Mouse (Mus musculus) forebrain, embryonic 16.5 days (tissue): ENCODE data around the gene Inafm2. TPM values are rescaled to one million over a fixed set of nuclear protein-coding genes. Genes with fewer than 3 reads are reported as not detected.

ENCODE experiments used
- ATAC-seq: fragments of 200-750 bp; cut with Nextera tagmentation; 2 replicates; pipeline ENCODE4 v1.8.0; 2017; ENCODE audit warnings: mild to moderate bottlenecking, moderate library complexity
- H3K27ac ChIP-seq: fragments of 300-500 bp; sonication (generic); 2 replicates; pipeline ENCODE4 v1.5.1; 2014; ENCODE audit warnings: low read length, control low read depth
- H3K27me3 ChIP-seq: fragments of 300-500 bp; sonication (generic); replicated peaks from 2 replicates; pipeline ENCODE4 v1.6.1; 2014; ENCODE audit warnings: low read length; ENCODE audit not compliant: control insufficient read depth, insufficient read depth
- H3K36me3 ChIP-seq: fragments of 300-500 bp; sonication (generic); 2 replicates; pipeline ENCODE4 v1.6.1; 2014; ENCODE audit not compliant: control insufficient read depth, insufficient read depth
- H3K4me1 ChIP-seq: fragments of 300-500 bp; sonication (generic); replicated peaks from 2 replicates; pipeline ENCODE4 v1.6.1; 2014; ENCODE audit warnings: low read length; ENCODE audit not compliant: control insufficient read depth, insufficient read depth
- H3K4me2 ChIP-seq: fragments of 300-500 bp; sonication (generic); 2 replicates; pipeline ENCODE4 v1.6.1; 2014; ENCODE audit warnings: mild to moderate bottlenecking, low read length, control low read depth
- H3K4me3 ChIP-seq: fragments of 300-500 bp; sonication (generic); replicated peaks from 2 replicates; pipeline ENCODE4 v1.5.1; 2014; ENCODE audit warnings: mild to moderate bottlenecking, low read length, control low read depth
- H3K9ac ChIP-seq: fragments of 300-500 bp; sonication (generic); replicated peaks from 2 replicates; pipeline ENCODE4 v1.6.1; 2014; ENCODE audit warnings: low read depth, low read length, control low read depth
- H3K9me3 ChIP-seq: fragments of 300-500 bp; sonication (generic); 2 replicates; pipeline ENCODE4 v1.6.1; 2016; ENCODE audit warnings: low read length; ENCODE audit not compliant: control insufficient read depth
- WGBS: fragments of 180-500 bp; shearing (Covaris S2); extraction: QIAGEN DNeasy Blood & Tissue Kit; methylation state at CpG from one replicate; pipeline ENCODE4 v1.1.7; 2014; 5-methylcytosine and 5-hydroxymethylcytosine counted together
- polyA plus RNA-seq: library from polyadenylated mRNA; unstranded; fragments of >200 nt; fragmentation: Nextera tagmentation; extraction: Ambion mirVana; gene quantifications from 2 replicates; pipeline ENCODE4 v1.2.1, GENCODE M21; 2015

The Inafm2 gene
- polyA plus RNA-seq, 1 experiment from 2014 or later, result 24.4 TPM

DNA sequence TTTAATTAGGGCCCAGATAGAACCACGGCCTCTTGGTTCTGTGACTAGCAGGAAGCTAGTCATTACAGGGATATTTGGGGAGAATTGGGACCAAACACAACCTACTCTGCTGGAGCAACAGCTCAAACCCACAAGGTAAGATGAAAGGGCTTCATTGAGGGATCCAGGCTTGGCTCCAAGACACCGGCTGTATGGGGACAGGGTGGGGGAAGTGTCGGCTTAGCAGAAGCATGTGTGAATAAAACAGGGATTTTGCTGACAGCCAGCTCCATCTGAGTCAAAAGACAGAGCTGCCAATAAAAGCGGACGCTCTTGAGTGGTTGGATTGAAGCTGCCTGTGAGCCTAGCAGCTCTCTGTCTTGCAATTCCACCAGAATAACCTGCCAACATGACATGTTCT, 12.2 kb upstream of the Inafm2 start:
- Histone ChIP-seq H3K36me3 (no peaks in the 10 kb centered on the region), H3K9ac (no peak overlapping the region), H3K27ac (peak overlapping the region; percentile 31), H3K27me3 (no peaks in the 10 kb centered on the region), H3K9me3 (no peaks in the 10 kb centered on the region), H3K4me2 (no peak overlapping the region), H3K4me3 (no peak overlapping the region), H3K4me1 (peaks cover 20% of the 10 kb centered on the region)
- ATAC-seq, result peak; percentile 84
- WGBS, result 21% methylated on average over 5 of the region's 5 CpGs

DNA sequence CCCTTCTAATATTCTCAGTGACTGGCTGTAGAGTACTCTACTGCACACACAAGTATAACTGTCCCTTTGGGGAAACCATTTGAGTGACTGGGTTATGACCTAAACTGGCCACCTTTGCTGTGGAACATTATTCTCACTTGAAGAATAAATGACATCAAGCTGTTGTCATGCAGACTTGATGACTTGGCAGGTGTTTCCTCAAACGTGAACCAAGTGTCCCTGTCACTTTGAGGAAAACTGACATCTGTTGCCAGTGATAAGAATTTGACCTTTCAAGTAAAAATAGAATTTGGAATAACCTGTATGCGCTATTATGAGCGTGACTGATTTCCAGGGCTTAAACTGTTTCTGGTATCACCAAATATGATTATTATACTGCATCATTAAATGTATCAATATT, 5.2 kb upstream of the Inafm2 start:
- WGBS, result 70% methylated on average over 3 of the region's 3 CpGs
- Histone ChIP-seq H3K27me3 (0 out of 2 replicates have a peak, but pooled peaks cover 7% of the 10 kb centered on the region), H3K4me3 (no peak overlapping the region), H3K9me3 (no peaks in the 10 kb centered on the region), H3K36me3 (no peaks in the 10 kb centered on the region), H3K9ac (no peak overlapping the region), H3K4me2 (no peak overlapping the region), H3K4me1 (peaks cover 7% of the 10 kb centered on the region), H3K27ac (no peak overlapping the region)
- ATAC-seq, result no peak

DNA sequence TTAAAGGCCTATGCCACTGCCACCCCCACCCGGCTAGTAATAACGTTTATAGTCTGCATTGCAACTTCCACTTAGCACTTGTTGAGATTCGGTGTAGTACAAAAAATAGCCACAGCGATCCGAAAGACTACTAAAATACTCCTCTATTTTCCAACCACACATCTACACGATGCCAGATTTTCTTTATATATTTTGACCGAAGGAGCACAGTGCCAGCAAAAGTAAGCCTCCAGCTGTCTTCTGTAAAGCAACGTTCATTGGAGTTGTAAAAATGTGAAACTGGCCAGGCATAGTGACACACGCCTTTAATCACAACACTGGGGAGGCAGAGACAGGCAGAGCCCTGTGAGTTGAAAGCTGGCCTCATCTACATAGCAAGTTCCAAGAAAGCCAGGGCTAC, 4.4 kb upstream of the Inafm2 start:
- Histone ChIP-seq H3K36me3 (no peaks in the 10 kb centered on the region), H3K9me3 (no peaks in the 10 kb centered on the region), H3K4me1 (peaks cover 7% of the 10 kb centered on the region), H3K4me2 (no peak overlapping the region), H3K27me3 (0 out of 2 replicates have a peak, but pooled peaks cover 7% of the 10 kb centered on the region), H3K4me3 (no peak overlapping the region), H3K9ac (no peak overlapping the region), H3K27ac (no peak overlapping the region)
- WGBS, result 66% methylated on average over 9 of the region's 9 CpGs
- no peak for ATAC-seq

DNA sequence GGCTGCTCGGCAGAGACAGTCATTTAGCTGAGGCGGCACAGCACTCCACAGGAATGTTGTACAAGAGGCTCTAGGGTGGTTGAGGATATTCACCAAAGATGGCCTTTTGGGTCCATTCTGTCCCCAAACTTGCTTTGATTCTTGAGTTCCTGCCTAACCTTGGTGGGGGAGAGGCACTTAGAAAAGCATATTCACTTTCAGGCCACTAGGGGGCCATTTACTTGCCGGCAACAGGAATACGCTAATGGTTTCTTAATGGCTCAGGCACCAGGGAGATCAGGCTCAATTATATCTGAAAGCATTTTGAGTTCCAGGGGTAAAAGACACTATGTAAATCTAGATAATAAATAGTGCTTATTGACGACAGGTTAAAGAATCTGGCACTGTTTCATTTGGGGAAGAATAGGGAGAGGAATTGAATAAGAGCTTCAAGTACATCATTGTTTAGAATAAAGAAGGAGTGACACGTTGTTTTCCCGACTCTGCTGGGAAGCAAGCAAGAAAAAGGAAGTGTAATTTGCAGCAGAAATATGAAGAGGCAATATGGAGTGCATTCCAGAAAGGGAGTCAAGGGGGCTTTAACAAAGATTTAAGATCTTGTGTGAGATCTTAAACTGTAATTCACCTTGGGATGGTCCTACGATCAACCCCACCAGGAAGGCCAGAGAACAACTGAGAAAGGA, 2.2 kb upstream of the Inafm2 start:
- H3K27ac ChIP-seq, result no peak overlapping the region
- no peak for ATAC-seq
- whole genome bisulfite sequencing, result 20% methylated on average over 8 of the region's 8 CpGs

DNA sequence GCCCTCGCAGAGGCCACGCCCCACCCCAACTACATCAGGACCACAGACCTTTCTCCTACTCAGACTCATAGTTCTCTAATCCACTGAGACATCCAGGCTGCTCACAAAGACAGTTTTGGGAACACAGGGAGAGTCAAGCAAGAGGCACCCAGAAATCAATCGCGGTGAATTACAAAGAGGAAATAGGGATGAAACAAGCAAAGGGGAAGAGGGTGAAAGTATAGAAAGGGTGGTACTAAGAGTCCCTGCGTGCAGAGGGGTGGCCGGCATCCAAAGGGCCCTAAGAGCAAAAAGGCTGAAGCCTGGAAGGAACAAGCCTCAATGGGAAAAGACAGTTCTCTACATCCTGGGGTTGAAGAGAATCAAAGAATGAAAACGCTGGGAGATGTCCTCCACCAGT, 937 bp upstream of the Inafm2 start:
- Histone ChIP-seq H3K27me3 (0 out of 2 replicates have a peak, but pooled peaks cover 7% of the 10 kb centered on the region), H3K9me3 (no peaks in the 10 kb centered on the region), H3K36me3 (no peaks in the 10 kb centered on the region), H3K9ac (no peak overlapping the region), H3K4me2 (peak overlapping the region; percentile 78), H3K27ac (no peak overlapping the region), H3K4me3 (peak overlapping the region; percentile 82; the same call in 1 of the 2 replicates), H3K4me1 (peaks cover 28% of the 10 kb centered on the region)
- WGBS, result 8% methylated on average over 7 of the region's 7 CpGs
- ATAC-seq, result no peak

More for the DNA sequence above, 2.2 kb upstream of the Inafm2 start:
- H3K4me3 ChIP-seq, result no peak overlapping the region
- H3K9ac ChIP-seq, result no peak overlapping the region
- 0 out of 2 replicates have a peak, but pooled peaks cover 7% of the 10 kb centered on the region for H3K27me3 ChIP-seq
- H3K4me1 ChIP-seq, result peaks cover 21% of the 10 kb centered on the region
- H3K4me2 ChIP-seq, result no peak overlapping the region
- no peaks in the 10 kb centered on the region for H3K9me3 ChIP-seq
- no peaks in the 10 kb centered on the region for H3K36me3 ChIP-seq

DNA sequence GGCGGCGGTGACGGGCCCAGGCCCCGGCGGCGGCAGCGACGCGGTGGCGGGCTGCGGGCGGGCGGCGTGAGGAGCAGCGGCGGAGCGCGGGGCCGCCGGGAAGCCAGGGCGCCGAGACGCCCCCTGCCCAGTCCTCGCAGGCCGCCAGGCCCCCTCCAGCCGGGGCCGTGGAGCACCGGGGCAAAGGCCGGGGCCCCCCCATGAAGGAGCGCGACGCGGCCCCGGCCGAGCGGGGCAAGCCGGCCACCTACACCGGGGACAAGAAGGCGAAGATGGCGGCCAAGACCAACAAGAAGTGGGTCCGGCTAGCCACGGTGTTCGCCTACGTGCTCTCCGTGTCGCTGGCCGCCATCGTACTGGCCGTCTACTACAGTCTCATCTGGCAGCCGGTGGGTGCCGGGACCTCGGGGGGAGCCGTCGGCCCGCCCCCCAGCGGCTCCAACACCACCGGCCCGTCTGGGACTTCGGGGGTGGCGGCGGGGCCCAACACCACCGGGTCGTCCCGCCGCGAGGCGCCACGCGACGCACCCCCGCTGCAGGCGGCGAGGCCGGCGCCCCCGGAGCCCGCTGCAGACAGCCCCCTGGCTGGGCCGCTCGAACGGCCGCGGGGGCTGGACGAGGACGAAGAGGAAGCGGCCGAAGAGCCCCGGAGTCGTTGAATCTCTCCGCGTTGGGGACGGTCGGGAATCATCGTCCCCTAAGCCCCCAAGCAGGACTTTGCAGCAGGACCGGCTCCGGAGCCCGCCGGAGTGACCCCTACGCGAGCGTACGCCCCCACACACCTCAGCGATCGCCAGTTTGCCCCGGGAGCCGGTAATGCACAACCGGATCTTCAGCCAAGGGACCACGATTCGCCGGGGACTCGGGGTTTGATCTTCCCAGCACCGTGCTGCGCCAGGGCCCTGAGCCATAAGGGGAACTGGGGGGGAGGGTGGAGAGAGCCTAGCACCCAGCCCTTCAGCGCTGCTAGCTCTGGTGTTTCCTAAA, 650 bp downstream of the Inafm2 start:
- ATAC-seq, result peak; percentile 32
- Histone ChIP-seq H3K4me3 (peak overlapping the region; percentile 82), H3K4me2 (peak overlapping the region; percentile 78), H3K36me3 (no peaks in the 10 kb centered on the region), H3K27ac (peak overlapping the region; percentile 12; the same call in 1 of the 2 replicates), H3K9me3 (no peaks in the 10 kb centered on the region), H3K9ac (peak overlapping the region; percentile 86), H3K4me1 (peaks cover 28% of the 10 kb centered on the region), H3K27me3 (0 out of 2 replicates have a peak, but pooled peaks cover 7% of the 10 kb centered on the region)
- WGBS, result under 1% methylated on average over 83 of the region's 113 CpGs

DNA sequence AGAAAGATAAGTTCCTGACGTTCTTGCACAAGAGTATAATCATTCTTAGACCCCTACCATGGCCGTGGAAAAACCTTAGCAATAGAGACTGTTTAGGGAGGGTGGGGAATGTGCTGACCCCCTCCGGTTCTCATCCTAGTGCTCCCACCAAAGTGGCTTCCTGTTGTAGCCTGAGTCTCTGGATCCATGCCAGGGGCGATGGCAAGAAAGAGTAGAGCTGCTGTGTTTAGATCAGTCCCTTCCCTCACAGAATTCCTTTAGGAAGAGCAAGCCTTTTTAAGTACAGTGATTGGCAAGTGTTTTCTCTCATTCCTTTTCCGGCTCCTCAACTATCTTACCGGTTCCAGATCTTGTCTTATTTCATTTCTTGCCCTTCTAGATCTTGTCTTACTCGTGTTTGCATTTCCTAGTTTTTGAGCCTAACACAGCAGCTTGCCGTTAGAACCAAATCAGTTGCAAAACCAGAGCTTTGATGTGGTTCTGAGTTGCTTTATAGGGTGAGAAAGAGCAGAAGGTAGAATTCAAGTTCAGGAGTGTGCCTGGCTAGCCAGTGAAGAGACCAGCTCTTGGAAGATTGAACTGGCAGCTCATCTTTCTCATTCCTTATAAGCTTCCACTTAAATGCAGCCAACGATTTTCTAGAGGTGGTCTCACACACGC, 1.9 kb downstream of the Inafm2 start:
- ATAC-seq, result no peak
- 0 out of 2 replicates have a peak, but pooled peaks cover 5% of the 10 kb centered on the region for H3K27me3 ChIP-seq
- H3K36me3 ChIP-seq, result no peaks in the 10 kb centered on the region
- no peaks in the 10 kb centered on the region for H3K9me3 ChIP-seq
- 26% methylated on average over 10 of the region's 10 CpGs for WGBS
- peaks cover 28% of the 10 kb centered on the region for H3K4me1 ChIP-seq
- no peak overlapping the region for H3K27ac ChIP-seq
- peak overlapping the region; percentile 82 for H3K4me3 ChIP-seq
- no peak overlapping the region for H3K9ac ChIP-seq
- peak overlapping the region; percentile 78 for H3K4me2 ChIP-seq

DNA sequence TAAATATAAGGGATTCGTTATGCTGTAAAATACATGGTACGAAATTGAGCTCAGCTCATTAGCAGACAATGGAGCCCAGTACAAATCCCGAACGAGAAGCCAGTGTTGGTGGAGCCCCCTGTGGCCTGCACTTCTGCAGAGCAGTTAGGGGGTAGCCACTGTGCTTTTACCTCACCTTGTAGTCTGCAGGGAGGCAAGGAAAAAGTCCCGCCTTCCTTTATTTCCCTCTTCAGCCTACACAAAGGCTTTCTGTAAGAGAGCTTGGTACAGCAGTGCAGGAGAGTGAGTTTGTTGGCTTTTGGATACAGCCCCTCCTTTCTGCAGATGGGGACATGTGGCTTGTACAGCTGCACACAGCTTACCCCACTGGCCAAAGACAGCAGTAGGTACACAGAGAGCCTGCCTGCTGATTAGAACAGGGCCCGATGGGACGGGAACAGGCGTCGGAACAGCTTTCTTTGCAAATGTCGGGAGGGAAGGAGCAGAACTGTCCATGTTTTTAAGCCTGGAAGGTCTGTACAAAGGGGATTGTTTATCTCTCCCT, 3.9 kb downstream of the Inafm2 start:
- 24% methylated on average over 10 of the region's 10 CpGs for WGBS
- peaks cover 30% of the 10 kb centered on the region for H3K4me1 ChIP-seq
- H3K9ac ChIP-seq, result peak overlapping the region; percentile 36; the same call in 1 of the 2 replicates
- H3K27ac ChIP-seq, result no peak overlapping the region
- H3K36me3 ChIP-seq, result no peaks in the 10 kb centered on the region
- no peaks in the 10 kb centered on the region for H3K9me3 ChIP-seq
- H3K4me2 ChIP-seq, result peak overlapping the region; percentile 10; the same call in 1 of the 2 replicates
- no peak overlapping the region for H3K4me3 ChIP-seq
- 0 out of 2 replicates have a peak, but pooled peaks cover 4% of the 10 kb centered on the region for H3K27me3 ChIP-seq
- no peak for ATAC-seq
